Mouse (Mus musculus) layer of hippocampus, postnatal 36 days (tissue): ENCODE measurements around the gene Agbl3. TPM values are rescaled to one million over a fixed set of nuclear protein-coding genes. Genes with fewer than 3 reads are reported as not detected.

Experiments
- DNase-seq, 2 experiments: peaks; one replicate each; pipeline ENCODE4 v3.0.0; 2022
- total RNA-seq, 2 experiments: library from RNA; stranded (reverse); gene quantifications; 2 replicates each; pipeline ENCODE4 v1.2.3; 2021

The Agbl3 gene
- total RNA-seq, 2 experiments from 2014 or later = 13.7 to 13.8 TPM

DNA sequence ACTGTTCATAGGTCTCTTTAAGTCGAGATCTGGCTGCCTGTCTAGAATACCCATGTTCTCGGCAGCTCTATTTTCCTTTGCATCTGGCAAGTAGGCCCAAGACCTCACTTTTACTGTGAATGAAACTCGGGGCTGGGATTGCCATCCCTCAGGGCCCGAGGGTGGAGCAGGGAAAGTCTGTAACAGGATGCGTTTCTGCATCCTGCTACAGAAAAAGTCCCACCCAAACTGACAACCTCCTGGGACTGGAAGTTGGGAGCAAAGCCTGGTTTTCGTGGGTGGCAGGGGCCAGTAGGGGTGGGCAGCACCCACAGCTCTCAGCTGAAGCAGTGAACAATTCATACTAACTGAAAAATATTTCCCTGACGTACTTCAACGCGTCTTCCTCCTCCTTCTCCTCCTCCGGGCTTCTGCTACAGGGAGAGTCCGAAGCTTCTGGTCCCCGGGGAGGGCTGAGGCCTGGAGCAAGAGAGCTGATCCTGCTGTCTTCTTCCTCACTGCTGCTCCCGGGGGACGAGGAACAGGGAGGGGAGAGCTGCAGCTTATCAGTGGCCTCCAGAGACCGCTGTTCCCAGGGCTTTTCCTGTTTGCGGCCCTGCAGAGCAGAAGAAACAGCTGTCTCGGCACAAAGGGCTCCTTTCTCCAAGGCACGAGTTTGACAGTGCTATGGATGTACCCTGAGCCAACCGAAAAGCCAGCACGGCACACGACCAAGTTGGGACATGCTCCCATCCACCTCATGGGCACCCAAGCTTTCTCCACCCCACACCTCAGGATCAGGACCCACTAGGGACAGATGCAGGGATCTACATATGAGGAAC lies 94.1 kb downstream of the Agbl3 start:
- no peak for DNase-seq

DNA sequence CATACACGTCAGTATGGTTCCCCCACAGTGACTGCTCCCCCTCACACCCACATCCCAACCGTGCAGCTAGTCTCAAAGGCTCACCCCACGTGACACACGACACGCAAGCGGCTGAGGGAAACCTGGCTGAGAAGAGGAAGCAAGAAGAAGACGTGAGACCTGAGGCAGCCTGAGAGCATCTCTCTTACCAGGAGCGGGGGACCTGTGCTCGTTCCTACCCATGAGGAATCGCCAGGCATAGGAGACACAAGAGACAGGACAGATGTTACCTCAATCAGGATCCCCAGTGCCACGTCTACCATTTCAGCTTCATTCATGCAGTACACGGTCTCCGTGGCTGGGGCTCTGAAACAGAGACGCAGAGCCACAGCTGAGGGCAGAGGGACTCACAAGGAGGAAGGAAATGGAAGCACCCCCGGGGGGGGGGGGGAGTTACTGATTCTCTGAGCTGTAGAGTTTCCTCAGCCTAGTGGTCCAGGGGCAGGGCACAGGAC lies 95.1 kb downstream of the Agbl3 start:
- DNase-seq = peak; percentile 41 to 48

DNA sequence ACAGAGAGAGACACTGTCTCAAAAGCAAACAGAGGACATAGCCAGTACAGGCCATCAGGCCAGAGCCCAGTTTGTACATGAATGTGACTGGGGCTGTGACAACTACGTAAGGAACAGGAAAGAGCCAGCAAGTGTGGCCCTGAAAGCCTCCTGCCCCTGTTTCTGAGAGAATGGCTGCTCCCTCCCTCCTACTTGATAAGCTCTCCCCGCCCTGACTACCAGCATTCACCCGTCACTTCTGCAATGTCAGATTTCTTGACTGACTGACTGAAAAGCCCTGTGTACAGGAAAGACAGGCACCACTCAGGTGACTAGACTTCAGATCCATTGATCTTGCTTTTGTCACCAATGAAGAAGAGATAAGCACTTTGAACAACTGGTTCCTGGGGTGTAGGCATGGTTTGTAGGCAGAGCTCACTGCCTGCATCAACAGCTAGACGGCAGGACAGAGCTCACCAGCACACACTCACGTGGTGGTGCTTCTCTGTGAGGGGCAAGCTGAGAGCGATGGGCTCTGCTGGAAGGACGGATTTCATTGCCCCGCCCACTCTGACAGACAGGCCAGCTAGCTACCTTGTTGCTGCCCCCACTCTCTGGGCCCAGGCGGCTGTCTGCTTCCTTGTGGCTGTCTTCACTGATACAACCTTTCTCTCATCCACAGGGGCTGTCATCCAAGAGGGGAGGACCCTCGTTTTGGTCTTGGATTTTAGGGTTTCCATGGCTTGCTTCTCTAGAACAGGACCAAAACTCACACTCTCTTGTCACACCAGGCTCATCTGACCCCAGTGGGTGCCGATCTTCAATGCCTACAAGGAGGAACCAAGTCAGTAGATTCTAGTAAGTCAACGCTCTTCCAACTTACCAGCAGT lies 96.0 kb downstream of the Agbl3 start:
- DNase-seq = no peak

DNA sequence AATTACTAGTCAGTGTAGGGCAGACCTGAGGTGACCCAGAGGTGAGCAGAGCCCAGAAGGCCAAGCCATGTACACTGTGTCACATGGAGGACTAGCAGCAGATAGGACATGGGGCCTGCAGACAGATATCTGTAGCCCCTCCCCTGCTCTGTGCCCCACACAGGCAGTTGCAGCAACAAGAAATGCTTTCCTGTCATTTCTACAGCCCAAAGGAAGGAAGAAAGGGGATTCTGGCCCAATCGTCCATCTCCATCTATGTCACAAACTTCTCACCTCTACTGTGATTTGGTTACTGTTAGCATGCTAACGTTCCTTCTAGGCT lies 96.6 kb downstream of the Agbl3 start:
- DNase-seq = no peak

DNA sequence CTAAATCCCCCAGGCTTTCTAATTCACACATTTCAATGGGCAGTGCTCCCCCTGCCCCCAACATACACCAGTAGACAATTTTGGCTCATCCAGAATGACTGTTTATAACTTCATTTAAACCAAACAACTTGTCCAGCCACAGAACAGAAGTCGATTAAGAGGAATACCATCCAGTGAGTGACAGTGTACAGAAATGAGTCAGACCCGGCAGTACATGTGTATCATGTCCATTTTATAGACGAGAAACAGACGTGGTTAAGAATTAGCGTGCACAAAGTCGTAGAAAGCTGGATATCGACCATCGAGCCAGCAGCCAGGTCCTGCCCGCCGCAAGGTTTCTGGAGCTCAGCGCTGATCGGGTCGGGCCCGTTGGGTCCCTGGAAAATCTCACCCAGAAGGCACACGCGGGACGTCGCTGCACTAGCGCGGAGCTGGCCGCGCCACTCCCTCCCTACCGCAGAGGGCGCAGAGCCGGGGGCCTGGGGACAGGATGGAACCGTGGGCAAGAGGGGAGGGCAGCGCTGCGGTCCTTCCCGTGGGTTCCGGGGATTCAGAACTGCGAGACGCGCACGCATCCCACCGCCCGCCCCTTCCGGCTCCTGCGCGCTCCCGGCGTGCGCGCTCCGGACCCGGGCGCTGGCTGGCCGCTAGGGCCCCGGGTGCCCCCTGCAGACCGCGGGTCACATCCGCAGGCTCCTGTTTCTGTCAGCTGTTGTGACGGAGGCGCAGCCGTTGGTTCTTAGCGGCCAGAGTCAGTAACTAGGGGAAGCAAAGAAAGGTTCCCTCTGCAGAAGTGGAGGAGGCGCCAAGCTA lies 97.5 kb downstream of the Agbl3 start, which contains the start of gene Cyren:
Gene Cyren (minus strand): TSS at position 552 of the 813 bp plus-strand sequence.
- peak; percentile 88 to 89 for DNase-seq

DNA sequence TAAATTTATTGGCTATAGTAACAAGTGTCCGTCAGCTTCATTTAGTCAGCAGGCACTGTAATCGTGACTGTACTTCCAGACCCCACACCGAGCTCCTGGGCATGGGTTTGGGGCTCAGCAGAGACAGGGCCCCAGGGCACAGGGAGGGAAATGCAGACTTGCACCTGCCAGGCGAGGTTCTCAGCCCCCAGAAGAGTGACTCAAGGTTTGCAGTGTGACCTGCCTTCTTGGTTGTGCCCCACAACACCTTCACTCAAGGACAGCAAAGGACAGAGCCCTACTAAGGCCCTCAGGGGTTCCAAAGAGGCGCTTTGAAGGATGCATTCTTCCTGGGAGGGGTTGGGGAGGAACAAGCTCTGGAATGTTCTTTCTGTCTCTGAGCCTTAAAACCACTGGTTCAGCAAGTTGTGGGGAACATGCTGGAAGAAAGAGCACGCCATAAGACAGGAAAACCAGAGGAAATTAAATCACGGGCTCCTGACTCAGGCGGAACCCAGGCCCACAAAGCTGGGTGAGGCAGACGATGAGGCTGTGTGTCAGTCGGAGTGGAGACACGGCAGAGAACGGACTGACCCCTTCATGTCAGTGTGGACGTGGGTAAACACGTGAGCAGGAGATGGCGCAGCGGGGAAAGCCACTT lies 99.0 kb downstream of the Agbl3 start:
- DNase-seq = no peak

DNA sequence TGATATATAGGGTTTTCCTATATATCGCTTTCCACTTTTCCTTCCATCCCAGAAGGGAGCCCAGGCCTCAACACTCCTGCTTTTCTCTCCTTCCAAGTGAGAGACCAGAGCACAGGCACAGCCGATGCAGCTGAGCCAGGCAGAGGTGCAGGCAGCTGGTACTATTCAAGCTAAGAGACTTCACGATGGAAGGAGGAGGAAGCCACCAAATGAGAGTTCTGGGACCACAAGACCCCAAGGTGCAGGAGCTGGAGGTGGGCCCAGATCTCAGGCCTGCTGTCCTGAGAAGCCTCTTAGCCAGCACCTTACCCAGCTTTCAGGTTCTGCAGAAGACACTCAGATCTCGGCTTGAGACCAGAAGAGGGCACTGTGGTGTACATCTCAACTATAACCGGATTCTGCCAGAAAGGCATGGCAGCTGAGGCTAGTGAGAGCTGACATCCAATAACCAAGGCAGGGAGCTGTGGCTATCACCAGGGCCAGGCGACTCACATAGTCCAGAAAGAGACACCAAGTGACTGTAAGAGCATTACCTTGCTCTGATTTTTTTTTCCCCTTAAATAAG lies 99.8 kb downstream of the Agbl3 start:
- peak in 1 of 2 experiments; percentile 39 for DNase-seq

DNA sequence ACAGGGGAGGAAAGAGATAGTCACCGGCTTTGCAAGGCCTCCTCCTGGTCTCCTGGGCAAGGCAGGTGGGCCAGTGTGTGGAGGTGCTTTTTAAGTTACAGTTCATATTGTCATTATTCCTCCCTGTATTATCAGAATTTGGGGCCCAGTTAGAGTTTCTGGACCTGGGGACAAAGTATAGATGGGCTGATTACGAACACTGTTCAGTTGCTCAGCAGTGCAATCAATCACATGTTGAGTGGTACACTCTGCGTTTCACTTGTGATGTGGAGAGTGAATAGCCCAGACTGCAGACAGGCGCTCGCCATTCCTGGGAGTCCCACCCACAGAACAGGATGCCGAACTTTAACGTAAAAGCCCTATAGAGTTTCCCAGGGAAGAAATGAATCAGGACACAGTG lies 104.5 kb downstream of the Agbl3 start:
- DNase-seq = no peak

DNA sequence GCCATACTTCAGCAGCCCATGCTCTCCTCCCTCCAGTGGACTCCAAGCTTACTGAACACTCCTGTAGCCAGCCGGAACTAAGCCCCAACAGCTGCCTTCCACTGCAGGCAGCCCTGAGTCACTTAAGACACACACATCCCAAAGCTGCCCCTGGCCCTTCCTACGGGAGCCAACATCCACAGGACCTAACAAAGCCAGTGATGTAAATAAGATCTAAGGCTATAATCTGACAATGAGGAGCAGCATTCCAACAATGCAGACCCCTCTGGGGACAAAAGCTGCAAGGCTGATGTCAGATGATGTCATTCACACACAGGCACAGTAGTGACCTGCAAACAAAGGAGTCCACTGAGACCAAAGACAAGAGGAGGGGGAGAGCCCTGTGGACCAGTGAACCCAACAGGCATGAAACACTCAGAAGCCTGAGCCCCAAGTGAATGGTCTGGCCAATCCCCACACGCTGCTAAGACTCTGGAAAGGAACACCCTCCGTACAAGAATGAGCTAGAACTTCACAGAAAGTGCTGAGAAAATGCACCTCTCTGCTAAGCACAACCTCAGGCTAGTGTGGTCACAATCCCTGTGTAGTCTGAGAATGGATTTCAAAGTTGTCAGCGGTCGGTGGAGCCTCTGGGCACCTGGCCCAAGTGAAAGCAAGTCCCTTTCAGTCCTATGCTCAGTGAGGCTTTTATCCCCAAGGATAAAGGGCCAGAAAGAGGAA lies 107.1 kb downstream of the Agbl3 start:
- no peak for DNase-seq

DNA sequence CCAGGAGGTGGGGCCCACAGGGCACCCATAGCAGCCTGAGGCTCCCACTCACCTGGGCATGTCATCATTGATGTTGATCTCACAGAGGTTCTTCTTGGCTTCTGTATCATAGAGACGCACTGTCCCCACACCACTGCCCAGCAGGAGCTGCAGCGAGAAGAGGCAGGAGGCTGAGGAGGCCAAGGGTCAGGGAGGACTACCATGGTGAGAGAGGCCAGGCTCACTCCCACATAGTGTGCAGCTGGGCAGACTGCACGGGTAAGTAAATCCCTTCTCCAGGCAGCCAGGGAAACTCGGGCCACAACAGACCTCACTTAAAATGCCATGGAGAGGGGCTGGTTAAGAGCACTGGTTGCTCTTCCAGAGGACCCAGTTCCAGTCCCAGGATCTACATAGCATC lies 109.0 kb downstream of the Agbl3 start:
- DNase-seq = no peak

DNA sequence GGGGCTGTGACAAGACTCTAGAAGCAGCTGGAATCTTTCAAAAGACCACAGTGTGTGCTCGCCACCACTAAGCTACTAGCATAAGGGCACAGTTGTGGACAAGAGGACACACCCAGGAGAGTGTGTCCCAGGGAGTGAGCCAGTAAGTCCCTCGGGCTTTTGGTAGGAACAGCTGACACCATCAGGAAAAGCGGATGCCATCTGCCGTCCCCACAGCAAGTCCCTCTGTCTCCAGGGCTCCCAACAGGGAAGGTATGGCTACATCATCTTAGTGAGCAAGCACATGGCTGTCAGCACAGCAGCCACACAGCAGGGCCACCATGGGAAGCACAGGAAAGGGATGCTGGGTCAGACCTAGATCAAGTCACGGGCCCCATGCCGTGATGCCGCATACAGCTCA lies 115.3 kb downstream of the Agbl3 start:
- no peak for DNase-seq

DNA sequence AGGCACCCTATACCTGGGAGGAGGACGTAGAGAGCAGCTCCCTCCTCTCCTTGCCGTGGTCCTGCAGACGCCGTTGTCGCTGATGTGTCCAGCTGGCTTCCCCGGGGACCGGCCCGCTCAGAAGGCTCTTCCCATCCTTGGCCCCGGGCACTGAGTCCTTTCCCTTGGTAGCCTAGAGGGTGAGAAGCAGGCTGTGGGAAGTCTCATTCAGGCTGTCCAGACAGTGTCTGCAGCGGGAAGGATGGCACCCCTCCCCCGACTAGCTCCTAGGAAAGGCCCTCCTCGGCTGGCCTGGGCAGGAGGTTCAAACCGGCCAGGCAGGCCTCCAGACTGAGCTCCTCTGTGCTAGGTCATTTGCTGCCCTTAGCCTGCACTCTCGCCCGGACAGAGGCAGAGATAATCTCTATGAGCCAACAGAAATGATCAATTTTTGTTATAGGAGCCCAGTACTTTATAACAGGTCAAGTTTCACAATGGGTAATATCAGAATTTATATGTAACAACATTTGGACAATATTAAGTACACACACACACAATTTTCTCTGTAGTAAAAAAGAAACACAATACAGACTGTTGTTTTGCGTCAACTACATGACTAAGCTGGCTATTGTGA lies 116.0 kb downstream of the Agbl3 start:
- DNase-seq = no peak

DNA sequence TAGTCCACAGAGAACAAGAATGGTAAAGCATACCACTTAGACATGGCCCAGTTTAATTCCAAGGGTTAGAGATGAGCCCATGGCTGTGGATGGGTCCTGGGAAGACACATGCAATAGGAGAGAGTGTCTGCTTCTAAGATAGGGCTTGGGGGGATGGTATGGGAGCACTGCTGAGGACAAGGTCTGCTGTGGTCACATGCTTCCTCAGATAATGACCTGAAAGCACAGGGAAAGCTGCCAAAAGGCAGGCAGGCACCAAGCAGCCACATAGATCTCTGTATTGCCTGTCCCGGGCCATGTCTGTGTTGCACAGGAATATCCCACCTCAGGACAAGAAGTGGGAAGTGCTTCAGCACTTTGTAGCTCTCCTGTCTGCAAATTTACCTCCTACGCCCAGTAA lies 118.9 kb downstream of the Agbl3 start:
- DNase-seq = no peak

DNA sequence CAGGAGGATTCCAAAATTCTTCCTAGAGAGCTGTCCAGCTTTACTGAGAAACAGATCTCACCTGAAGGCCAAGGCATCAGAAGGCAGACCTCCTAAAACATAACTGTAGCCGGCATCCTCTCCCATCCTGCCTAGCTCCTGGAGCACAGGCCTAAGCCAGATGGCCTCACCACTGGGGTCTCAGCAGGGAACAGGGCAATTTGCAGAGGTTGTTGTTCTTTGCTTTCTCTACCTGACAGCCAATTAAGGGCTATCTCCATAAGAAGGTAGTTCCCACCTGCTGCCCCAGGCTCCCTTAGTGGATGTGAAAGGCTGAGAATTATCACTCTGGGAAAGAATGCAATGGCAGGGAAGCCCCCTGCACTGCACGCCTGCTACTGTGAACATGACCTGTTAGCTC lies 120.8 kb downstream of the Agbl3 start:
- DNase-seq = no peak

DNA sequence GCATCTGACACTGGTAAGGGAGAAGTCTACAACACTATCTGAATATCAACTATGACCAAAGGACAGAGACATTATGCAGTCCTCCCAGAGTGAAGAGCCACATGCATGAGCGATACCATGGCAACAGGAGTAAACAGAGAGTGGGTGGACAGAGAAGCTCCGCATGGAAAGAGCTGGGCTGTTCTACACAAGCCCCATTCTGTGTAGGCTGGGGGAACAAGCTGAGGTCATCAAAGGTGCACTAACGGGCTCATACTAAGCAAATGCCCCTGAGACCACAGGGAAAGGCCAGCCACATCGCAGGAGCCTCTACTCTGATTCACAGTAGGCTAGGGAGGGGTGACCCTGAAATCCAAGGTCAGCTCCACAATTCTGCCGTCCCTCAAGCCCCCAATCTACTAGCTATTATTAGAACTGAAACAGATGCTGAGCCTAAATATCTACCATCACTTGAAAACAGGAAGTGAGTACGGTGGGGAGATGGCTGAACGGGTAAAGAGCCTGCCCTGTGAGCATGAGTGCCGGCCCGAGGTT lies 121.7 kb downstream of the Agbl3 start:
- no peak for DNase-seq

DNA sequence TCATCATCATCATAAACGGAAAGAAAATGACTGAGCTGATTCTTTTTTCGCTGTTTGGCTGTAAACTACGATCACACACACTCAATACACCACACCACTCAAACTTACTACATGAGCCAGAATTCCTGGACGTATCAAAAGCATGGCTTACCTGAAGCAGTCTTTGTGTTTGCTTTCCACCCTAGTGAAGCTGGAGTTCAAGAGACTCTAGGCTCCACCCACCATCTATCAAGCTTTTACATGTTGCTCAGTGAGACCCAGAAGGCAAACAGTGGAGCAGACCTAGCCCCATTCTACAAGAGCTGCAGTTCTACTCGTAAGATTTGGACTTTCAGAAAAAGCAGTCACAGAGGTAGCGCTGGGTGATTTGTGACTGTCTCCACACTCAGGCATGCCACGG lies 122.3 kb downstream of the Agbl3 start:
- DNase-seq = no peak

DNA sequence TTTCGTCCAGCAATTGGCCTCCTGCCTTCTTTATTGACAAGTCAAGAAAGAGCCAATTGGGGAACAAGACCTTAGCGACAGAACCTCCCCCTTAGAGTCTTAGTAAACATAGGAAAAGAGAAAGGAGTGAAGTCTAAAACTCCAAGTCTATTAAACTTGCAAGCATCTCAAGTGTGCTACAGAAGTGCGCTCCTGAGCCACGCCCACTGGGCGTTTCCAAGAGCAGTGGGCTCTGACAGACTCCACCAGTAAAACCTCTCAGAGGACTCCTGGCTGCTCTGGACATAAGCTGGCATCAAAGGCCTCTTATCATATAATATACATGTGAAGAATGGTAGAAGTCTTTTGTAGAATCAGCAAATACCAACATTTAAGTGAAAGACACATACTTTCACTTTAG lies 123.2 kb downstream of the Agbl3 start:
- DNase-seq = no peak

DNA sequence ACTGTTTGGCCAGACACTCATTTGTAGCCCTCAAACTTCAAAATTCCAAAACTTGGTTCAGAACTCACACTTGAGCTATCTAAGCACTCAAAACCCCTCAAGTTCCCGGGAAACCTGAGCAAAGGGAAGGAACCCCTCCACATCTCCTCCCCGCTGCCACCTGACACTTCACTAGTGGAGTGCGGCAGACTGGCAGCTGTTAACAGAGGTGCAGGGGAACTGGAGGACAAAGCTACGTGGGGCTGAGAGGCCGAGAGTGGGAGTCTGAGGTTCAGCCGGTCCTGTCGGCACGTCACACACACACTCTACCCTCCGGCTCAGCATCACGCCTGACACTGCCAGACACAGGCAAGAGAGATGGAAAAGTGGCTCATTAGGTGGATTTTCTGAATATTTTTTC lies 123.6 kb downstream of the Agbl3 start:
- DNase-seq = no peak

DNA sequence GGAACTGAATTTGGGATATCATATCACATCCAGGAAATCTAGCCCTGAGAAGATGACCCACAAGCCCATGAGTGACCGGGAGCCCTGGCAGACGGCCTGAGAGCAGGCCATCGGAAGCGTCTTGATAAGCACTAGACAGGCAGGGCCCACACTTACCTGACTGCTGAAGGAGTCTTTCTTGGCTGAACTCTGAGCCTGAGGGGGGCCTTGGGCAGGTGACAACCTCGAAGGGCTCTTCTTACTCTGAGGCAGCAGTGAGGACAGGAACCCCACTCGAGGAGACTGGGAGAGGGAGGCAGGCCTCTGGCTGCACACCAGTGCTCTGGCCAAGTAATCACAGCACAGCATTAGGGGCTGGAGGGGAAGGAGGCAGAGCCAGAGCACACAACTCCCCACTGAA lies 124.1 kb downstream of the Agbl3 start:
- DNase-seq = no peak

DNA sequence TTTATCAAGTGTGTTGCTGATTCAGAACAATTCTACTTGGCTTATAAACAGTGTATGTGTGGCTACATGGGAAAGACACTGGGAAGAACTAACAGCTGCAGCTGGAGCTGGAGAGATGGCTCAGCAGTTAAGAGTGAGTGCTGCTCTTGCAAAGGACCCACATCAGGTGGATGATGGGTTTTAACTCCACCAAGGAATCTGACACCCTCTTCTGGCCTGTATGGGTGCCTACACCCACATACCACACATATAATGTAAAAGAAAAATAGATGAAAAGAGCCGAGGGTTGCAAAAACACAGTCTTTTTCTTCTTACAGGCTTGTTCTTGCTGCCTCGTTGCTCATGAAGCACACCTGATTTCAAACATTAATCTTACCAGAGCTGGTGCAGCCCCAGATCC lies 125.9 kb downstream of the Agbl3 start:
- DNase-seq = no peak
